Mouse (Mus musculus): ENCODE data around the gene Adamtsl4. TPM values are rescaled to one million over a fixed set of nuclear protein-coding genes. Genes with fewer than 3 reads are reported as not detected.
"Not testable (repeated sequence)": the region's sequence is repeated elsewhere in the genome, so short reads cannot be mapped to it uniquely, and the experiment has no call there.

Adamtsl4 gene
- polyA plus RNA-seq, 1 experiment from 2014 or later: 1.6 TPM

DNA sequence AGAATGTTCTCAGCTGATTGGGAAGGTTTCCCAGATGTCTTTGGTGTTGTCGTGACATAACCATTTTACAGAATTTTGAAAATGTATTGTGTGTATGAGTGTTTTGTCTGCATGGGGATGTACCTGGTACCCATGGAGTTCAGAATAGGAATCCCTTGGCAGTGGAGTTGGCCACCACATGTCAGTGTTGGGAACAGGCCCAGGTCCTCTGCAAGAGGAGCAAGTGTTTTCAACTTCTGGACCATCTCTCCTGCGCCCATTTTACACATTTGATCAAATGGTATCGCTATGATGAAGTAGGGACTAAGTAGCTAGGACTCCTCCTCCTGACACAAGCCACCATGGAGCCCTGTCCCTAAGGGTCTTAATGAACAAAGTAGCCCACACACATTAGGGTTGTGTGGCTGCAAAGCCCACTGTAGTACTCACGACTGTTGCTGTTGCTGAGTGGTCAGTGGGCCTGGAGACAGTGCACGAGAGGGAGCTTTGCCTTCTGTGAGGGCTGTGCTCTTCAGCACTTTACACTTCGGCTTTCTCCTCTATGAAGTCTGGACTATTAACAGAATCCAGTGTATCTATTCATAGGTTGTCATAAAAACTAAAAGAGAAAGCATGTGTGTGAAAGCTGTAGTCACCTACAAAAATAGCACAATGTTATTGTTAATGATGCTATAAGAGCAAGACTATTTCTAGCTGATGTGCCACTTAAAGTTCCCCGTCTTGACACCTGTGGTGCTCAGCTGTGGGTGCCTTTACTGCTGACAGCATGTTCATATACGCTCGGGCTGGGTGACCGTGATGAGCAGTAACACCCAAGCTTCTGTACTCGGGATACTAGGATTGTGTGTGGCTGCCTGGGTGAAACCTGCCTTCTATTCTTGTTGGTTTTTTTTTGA, 7.3 kb upstream of the Adamtsl4 start:
- 87% methylated on average over 11 of the region's 11 CpGs for WGBS
- Histone ChIP-seq H3K27ac (peak overlapping the region; percentile 65; the same call in 1 of the 2 replicates), H3K4me3 (no peak overlapping the region), H3K4me1 (peaks cover 27% of the 10 kb centered on the region), H3K27me3 (ENCODE audit: poor library complexity, severe bottlenecking) (no peaks in the 10 kb centered on the region), H3K36me3 (replicated peaks) (no peaks in the 10 kb centered on the region), H3K9me3 (no peaks in the 10 kb centered on the region)
- DNase-seq (ENCODE audit: extremely low spot score, low spot score): no peak

DNA sequence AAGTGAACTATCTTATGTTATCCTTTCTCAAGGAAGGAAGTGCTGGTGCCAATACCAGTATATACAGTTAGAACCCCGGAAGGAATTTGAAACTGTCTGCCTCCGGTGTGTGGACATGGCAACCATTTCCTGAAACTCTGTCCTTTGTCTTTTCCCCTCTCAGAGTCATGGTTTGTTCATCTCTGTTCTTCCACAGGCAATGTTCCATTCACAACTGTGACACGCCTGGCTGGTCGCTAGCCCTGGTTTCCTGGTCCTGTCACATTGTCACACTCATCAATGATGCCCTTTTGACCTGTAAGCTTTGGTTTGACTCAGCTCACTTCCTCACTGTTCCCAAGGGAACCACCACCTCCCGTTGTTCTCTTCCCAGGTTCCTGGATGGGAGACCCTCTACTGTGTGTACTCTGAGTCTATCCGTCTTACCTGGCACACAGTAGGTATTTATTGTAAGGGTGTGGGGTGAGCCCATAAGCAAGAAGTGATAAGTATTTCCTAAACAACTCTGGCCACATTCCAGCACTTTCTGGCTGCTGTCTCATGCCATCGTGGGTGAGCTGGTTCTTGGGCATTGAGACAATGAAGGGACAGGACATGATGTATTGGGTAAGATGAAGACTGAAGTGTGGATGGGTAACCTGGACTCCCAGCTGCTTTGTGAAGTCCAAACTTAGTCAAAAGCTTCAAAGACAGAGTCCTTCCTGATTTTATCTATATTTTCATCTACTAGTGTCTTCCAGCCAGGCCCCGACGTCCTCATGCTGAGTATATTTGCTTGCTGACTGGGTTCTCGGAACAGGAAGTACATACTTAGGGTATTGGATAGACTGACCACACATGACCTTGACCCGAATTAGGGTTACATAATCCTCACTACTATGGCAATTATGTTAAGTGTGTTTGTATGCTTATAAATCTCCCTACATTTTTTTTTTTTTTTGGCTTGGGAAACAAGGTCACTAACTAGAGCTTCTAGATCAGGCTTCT, 6.4 kb upstream of the Adamtsl4 start:
- DNase-seq (ENCODE audit: extremely low spot score, low spot score): no peak
- H3K4me1 ChIP-seq: peaks cover 32% of the 10 kb centered on the region
- 77% methylated on average over 11 of the region's 11 CpGs for WGBS

DNA sequence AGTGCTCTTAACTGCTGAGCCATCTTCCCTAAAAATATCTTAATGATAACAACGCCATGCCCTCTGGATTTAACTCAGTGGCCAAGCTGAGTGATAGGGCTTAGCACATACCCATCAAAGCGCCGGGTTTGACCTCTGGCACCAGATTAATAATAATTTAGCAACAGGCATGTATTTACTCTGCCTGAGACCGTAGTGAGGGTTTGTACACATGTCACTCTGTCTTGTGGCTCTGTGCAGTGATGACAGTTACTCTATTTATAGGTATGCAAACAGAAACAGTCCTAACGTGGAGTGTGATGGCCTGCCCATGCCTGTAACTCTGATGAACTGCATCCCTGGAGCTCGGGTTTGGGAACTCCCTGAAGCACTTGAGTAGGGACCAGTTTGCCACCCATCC, 5.0 kb upstream of the Adamtsl4 start:
- no peak for DNase-seq (ENCODE audit: extremely low spot score, low spot score)
- Histone ChIP-seq H3K4me3 (no peak overlapping the region), H3K27ac (no peak overlapping the region), H3K27me3 (ENCODE audit: poor library complexity, severe bottlenecking) (peaks cover 16% of the 10 kb centered on the region; the same call in 1 of the 2 replicates), H3K36me3 (replicated peaks) (no peaks in the 10 kb centered on the region), H3K9me3 (no peaks in the 10 kb centered on the region), H3K4me1 (peaks cover 46% of the 10 kb centered on the region)
- WGBS: 85% methylated on average over 6 of the region's 6 CpGs

More for the DNA sequence above, 6.4 kb upstream of the Adamtsl4 start:
- no peaks in the 10 kb centered on the region for H3K9me3 ChIP-seq
- H3K36me3 ChIP-seq (replicated peaks): no peaks in the 10 kb centered on the region
- H3K27ac ChIP-seq: no peak overlapping the region
- no peak overlapping the region for H3K4me3 ChIP-seq
- 0 out of 2 replicates have a peak, but pooled peaks cover 2% of the 10 kb centered on the region for H3K27me3 ChIP-seq (ENCODE audit: poor library complexity, severe bottlenecking)

DNA sequence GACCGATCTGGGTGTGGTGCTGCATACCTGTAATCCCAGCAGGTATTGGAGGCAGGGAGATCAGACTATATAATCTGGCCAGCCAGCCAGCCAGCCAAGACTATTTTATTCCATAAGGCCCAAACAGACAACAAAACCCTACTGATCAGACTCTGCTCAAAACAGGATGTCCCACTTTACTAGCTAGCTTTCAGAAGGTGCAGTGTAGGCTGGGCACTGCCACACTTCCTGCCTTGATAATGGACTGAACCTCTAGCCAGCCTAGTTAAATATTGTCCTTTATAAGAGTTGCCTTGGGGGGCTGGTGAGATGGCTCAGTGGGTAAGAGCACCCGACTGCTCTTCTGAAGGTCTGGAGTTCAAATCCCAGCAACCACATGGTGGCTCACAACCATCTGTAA, 2.8 kb upstream of the Adamtsl4 start:
- Histone ChIP-seq H3K4me1 (peaks cover 54% of the 10 kb centered on the region), H3K27me3 (ENCODE audit: poor library complexity, severe bottlenecking) (peaks cover 29% of the 10 kb centered on the region)
- H3K9me3 ChIP-seq; H3K4me3 ChIP-seq; H3K36me3 ChIP-seq (replicated peaks); DNase-seq (ENCODE audit: extremely low spot score, low spot score); H3K27ac ChIP-seq: not testable (repeated sequence)
- 95% methylated on average over 2 of the region's 2 CpGs for WGBS

DNA sequence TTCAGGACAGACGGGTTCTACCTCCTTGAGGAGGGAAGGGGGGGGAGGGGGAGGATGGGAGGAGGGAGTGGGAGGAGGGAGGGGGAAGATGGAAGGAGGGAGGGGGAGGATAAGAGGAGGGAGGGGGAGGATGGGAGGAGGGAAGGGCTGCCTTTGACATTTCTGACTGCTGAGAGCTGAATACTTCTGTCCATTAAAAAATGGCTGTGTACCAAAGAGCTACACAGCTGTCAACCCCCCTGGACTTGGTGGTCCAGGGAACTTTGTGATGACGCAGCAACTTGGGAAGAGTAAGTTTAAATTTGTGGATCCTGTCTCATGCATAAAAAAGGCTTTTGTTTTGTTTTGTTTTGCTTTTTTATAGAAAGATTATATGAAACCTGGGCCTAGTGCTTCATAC, 2.2 kb upstream of the Adamtsl4 start:
- Histone ChIP-seq H3K4me3 (no peak overlapping the region), H3K9me3 (no peaks in the 10 kb centered on the region), H3K27ac (0 out of 2 replicates have a peak overlapping the region, but pooled peaks have one; percentile 30), H3K36me3 (replicated peaks) (no peaks in the 10 kb centered on the region), H3K4me1 (peaks cover 54% of the 10 kb centered on the region), H3K27me3 (ENCODE audit: poor library complexity, severe bottlenecking) (peaks cover 29% of the 10 kb centered on the region)
- no peak for DNase-seq (ENCODE audit: extremely low spot score, low spot score)
- WGBS: 45% methylated on average over 2 of the region's 2 CpGs

DNA sequence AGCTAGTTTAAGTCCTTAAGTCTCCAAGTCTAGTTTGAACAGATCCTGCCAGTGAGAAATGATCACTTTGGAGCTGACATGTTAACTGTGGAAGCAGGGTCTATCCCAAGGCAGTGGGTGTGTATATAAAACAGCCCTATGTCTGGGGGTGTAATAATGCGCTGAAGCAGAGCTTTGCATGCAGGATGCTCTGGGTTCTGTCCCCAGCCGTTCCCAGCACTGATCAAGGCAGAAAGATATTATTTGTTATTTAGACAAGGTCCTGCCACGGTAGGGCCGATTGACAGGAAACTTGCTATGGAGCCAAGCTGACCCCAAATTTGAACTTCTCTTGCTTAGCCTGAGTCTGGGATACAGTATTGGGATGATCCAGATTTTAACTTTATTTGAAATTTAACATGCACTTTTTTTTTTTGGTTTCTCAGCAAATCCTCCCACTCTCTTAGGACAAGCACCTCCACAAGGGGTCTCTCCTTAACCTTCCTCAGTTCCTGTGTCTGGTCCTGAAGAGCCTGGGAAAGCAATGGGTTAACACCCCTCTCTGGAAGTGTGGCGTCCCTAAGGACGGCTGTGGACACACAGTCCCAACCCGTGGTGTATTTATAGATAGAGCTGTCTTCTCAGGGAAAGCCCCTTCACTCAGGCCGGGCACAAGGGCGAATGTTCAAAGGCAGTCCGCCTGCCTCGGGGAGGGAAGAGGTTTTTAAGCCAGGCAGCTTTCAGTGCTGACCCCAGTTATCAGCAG, 1.6 kb upstream of the Adamtsl4 start:
- no peaks in the 10 kb centered on the region for H3K36me3 ChIP-seq (replicated peaks)
- H3K9me3 ChIP-seq: no peaks in the 10 kb centered on the region
- peaks cover 59% of the 10 kb centered on the region for H3K4me1 ChIP-seq
- H3K27ac ChIP-seq: 0 out of 2 replicates have a peak overlapping the region, but pooled peaks have one; percentile 30
- WGBS: 41% methylated on average over 11 of the region's 11 CpGs
- peaks cover 29% of the 10 kb centered on the region for H3K27me3 ChIP-seq (ENCODE audit: poor library complexity, severe bottlenecking)
- no peak overlapping the region for H3K4me3 ChIP-seq
- DNase-seq (ENCODE audit: extremely low spot score, low spot score): no peak

DNA sequence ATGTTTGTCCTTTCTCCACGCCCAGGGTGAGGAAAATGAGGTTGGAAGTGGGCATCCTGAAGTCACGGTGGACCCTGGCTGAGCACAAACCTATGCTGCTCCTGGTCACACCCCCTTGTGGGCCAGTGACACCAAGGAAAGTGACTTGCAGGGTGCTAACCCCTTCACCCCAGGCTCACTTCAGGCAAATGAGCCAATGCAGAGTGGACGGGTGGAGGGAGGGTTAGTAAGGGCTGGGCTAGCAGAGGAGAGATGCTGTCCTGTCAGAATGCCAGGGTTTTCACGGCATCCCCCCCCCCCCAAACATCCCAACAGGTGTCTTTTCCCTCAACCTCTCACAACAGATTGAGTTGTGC, 571 bp downstream of the Adamtsl4 start:
- peak overlapping the region; percentile 84; the same call in 1 of the 2 replicates for H3K27ac ChIP-seq
- peaks cover 29% of the 10 kb centered on the region for H3K27me3 ChIP-seq (ENCODE audit: poor library complexity, severe bottlenecking)
- H3K36me3 ChIP-seq (replicated peaks): no peaks in the 10 kb centered on the region
- DNase-seq (ENCODE audit: extremely low spot score, low spot score): no peak
- H3K4me3 ChIP-seq: peak overlapping the region; percentile 57
- WGBS: 18% methylated on average over 4 of the region's 4 CpGs
- peaks cover 67% of the 10 kb centered on the region for H3K4me1 ChIP-seq
- no peaks in the 10 kb centered on the region for H3K9me3 ChIP-seq

DNA sequence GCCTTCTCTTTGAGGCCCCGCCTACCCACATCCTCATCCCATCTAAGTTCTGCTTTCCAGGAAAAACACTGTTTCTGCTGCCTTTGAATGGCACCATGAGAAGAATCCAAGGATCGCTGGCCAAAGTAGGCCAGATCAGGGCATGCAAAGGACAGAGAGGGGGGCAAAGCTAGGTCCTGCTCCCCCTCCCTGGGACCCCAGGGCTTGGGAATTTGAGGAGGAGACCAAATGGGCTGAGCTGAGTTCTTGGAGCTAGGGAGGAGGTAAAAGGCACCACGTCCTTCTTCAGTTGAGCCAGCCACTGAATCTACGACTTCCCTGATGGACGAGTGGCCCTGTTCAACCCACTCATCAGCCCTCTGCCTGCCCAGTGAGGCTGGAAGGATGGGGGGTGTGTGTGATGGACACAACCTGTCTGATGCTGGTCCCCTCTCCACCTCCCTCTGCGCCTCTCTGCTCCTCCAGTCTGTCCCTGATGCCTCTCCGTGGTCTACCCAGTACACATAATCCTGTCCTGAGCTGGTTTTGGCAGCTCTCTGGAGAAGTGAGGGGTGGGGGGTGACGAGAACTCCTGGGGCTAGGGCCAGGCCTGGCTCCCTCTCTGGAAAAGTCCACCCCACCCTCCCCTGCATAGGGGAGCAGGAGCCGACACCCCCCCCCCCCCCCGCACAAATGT, 1.1 kb downstream of the Adamtsl4 start:
- 48% methylated on average over 8 of the region's 10 CpGs for WGBS
- Histone ChIP-seq H3K9me3 (no peaks in the 10 kb centered on the region), H3K4me1 (peaks cover 72% of the 10 kb centered on the region), H3K27ac (peak overlapping the region; percentile 84; the same call in 1 of the 2 replicates), H3K36me3 (replicated peaks) (no peaks in the 10 kb centered on the region), H3K4me3 (peak overlapping the region; percentile 57; the same call in 1 of the 2 replicates), H3K27me3 (ENCODE audit: poor library complexity, severe bottlenecking) (peaks cover 29% of the 10 kb centered on the region)
- DNase-seq (ENCODE audit: extremely low spot score, low spot score): no peak

DNA sequence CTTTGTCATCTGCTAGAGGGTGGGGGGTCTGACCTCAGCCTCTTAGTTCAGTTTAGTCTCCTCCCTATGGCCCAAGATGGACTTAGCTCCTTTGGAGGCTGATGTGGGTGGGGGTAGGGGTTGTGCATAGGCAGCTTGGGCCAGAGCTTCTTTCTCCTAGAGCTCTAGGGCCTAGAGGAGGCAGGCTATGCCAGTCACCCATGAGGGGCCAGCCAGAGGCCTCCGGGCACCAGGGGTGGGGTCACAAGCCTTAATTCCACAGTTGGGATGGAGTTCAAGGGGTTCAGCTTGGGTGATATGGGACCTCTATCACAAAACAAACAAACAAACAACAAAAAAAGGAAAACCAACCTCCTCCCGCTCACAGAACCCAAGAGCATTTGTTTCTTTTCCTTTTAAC, 2.0 kb downstream of the Adamtsl4 start:
- Histone ChIP-seq H3K4me3 (no peak overlapping the region), H3K9me3 (no peaks in the 10 kb centered on the region), H3K27ac (no peak overlapping the region), H3K36me3 (replicated peaks) (no peaks in the 10 kb centered on the region), H3K4me1 (peaks cover 81% of the 10 kb centered on the region), H3K27me3 (ENCODE audit: poor library complexity, severe bottlenecking) (peaks cover 29% of the 10 kb centered on the region)
- WGBS: 80% methylated on average over 2 of the region's 2 CpGs
- DNase-seq (ENCODE audit: extremely low spot score, low spot score): no peak

DNA sequence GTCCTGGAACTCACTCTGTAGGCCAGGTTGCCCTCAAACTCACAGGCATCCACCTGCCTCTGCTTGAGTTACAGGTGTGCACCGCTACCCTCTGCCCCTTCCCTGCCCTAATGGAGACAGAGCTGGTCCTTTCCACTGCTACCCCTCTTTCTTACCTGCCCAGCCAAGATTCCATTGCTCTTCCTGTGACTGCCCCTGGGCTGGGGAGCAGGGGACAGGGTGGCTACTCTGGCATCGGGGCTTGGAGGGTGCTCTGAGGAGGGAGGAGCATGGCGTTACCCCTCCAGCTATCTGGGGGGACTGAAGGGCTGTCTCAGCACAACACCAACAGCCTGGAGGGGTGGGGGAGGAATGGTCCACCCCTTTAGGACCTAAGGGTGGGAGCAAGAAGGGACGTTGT, 2.4 kb downstream of the Adamtsl4 start:
- H3K36me3 ChIP-seq (replicated peaks): no peaks in the 10 kb centered on the region
- WGBS: 82% methylated on average over 4 of the region's 4 CpGs
- H3K4me1 ChIP-seq: peaks cover 85% of the 10 kb centered on the region
- H3K27ac ChIP-seq: no peak overlapping the region
- no peak overlapping the region for H3K4me3 ChIP-seq
- peaks cover 29% of the 10 kb centered on the region for H3K27me3 ChIP-seq (ENCODE audit: poor library complexity, severe bottlenecking)
- H3K9me3 ChIP-seq: no peaks in the 10 kb centered on the region
- no peak for DNase-seq (ENCODE audit: extremely low spot score, low spot score)

DNA sequence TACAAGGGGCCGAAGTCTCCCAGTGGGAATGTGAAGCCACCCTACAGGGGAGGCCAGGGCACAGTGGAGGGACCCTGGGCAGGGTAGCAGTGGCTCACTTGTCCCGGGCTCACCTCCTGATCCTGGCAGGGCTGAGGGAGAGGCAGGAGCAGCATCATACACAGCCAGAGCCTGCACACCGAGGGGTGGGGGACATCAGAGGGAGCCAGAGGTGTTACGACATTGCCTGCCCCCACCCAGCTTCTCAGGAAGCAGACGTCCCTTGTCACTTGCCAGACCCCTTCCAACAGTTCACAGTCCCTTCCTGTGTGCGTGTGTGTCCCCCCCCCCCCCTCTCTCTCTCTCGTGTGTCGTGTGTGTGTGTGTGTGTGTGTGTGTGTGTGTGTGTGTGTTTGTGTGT, 2.9 kb downstream of the Adamtsl4 start:
- Histone ChIP-seq H3K27me3 (ENCODE audit: poor library complexity, severe bottlenecking) (peaks cover 29% of the 10 kb centered on the region), H3K4me3 (no peak overlapping the region), H3K27ac (no peak overlapping the region), H3K4me1 (peaks cover 83% of the 10 kb centered on the region), H3K36me3 (replicated peaks) (no peaks in the 10 kb centered on the region), H3K9me3 (no peaks in the 10 kb centered on the region)
- no peak for DNase-seq (ENCODE audit: extremely low spot score, low spot score)
- WGBS: 66% methylated on average over 6 of the region's 8 CpGs

All from forebrain, embryonic 10.5 days (tissue).